Mouse (Mus musculus) E14TG2a.4 (cell line): ENCODE results near the gene Furin.

Source experiments
- H3K27me3 ChIP-seq: 2 replicates; pipeline ENCODE4 v1.6.1; 2014; ENCODE audit warnings: low read length, control low read depth; ENCODE audit not compliant: insufficient read depth
- H3K36me3 ChIP-seq: 2 replicates; pipeline ENCODE4 v1.6.1; 2014; ENCODE audit warnings: low read length, control low read depth; ENCODE audit not compliant: insufficient read depth
- H3K4me1 ChIP-seq: replicated peaks from 2 replicates; pipeline ENCODE4 v1.6.1; 2014; ENCODE audit warnings: low read depth, low read length, control low read depth
- H3K4me3 ChIP-seq: replicated peaks from 2 replicates; pipeline ENCODE4 v1.5.1; 2014; ENCODE audit warnings: mild to moderate bottlenecking, low read length
- H3K9me3 ChIP-seq: 2 replicates; pipeline ENCODE4 v1.6.1; 2014; ENCODE audit warnings: low read length, control low read depth
- CTCF ChIP-seq: conservative IDR thresholded peaks from 2 replicates; pipeline ENCODE4 v1.5.1; 2014; ENCODE audit warnings: low read length
- NANOG ChIP-seq: IDR thresholded peaks from 2 replicates; pipeline ENCODE4 v1.6.1; 2014; ENCODE audit warnings: borderline replicate concordance, low read length, mixed read lengths
- POU5F1 ChIP-seq: IDR thresholded peaks from 2 replicates; pipeline ENCODE4 v1.6.1; 2014; ENCODE audit warnings: low read length, borderline replicate concordance

The Furin gene

GRCm38 (mm10) chr7:80374733-80375132 is 30.5 kb downstream of the Furin start:
- H3K36me3 ChIP-seq = no peaks in the 10 kb centered on the region
- H3K4me3 ChIP-seq = no peak overlapping the region
- no peaks in the 10 kb centered on the region for H3K9me3 ChIP-seq
- H3K27me3 ChIP-seq = peaks cover 43% of the 10 kb centered on the region
- TF ChIP-seq NANOG (no peak), CTCF (no peak), POU5F1 (no peak)
- H3K4me1 ChIP-seq = peaks cover 31% of the 10 kb centered on the region

GRCm38 (mm10) chr7:80374280-80374679 is 31.0 kb downstream of the Furin start:
- TF ChIP-seq POU5F1 (no peak), CTCF (no peak), NANOG (no peak)
- Histone ChIP-seq H3K36me3 (no peaks in the 10 kb centered on the region), H3K4me3 (0 out of 2 replicates have a peak overlapping the region, but pooled peaks have one; percentile 14), H3K4me1 (peaks cover 31% of the 10 kb centered on the region), H3K27me3 (peaks cover 46% of the 10 kb centered on the region), H3K9me3 (no peaks in the 10 kb centered on the region)

GRCm38 (mm10) chr7:80373850-80374249 is 31.4 kb downstream of the Furin start:
- Histone ChIP-seq H3K36me3 (no peaks in the 10 kb centered on the region), H3K4me1 (peaks cover 33% of the 10 kb centered on the region), H3K9me3 (no peaks in the 10 kb centered on the region), H3K27me3 (peaks cover 50% of the 10 kb centered on the region), H3K4me3 (0 out of 2 replicates have a peak overlapping the region, but pooled peaks have one; percentile 14)
- TF ChIP-seq NANOG = no peak
- no peak for TF ChIP-seq POU5F1
- no peak for TF ChIP-seq CTCF

GRCm38 (mm10) chr7:80373352-80373751 is 31.9 kb downstream of the Furin start:
- Histone ChIP-seq H3K36me3 (no peaks in the 10 kb centered on the region), H3K4me3 (no peak overlapping the region), H3K9me3 (no peaks in the 10 kb centered on the region), H3K4me1 (peaks cover 36% of the 10 kb centered on the region), H3K27me3 (peaks cover 52% of the 10 kb centered on the region)
- TF ChIP-seq NANOG (no peak), CTCF (no peak), POU5F1 (no peak)

GRCm38 (mm10) chr7:80372667-80373066 is 32.6 kb downstream of the Furin start:
- Histone ChIP-seq H3K4me3 (no peak overlapping the region), H3K36me3 (peaks cover 4% of the 10 kb centered on the region; the same call in 1 of the 2 replicates), H3K9me3 (no peaks in the 10 kb centered on the region), H3K4me1 (peaks cover 40% of the 10 kb centered on the region), H3K27me3 (peaks cover 57% of the 10 kb centered on the region)
- TF ChIP-seq POU5F1 = no peak
- TF ChIP-seq CTCF = no peak
- TF ChIP-seq NANOG = no peak

- TF ChIP-seq CTCF = no peak
- TF ChIP-seq POU5F1 = no peak
- Histone ChIP-seq H3K27me3 (peaks cover 59% of the 10 kb centered on the region), H3K4me3 (no peak overlapping the region), H3K36me3 (peaks cover 9% of the 10 kb centered on the region), H3K9me3 (no peaks in the 10 kb centered on the region), H3K4me1 (peaks cover 41% of the 10 kb centered on the region)
Observed at GRCm38 (mm10) chr7:80372166-80372565, 33.1 kb downstream of the Furin start.

GRCm38 (mm10) chr7:80371041-80371751 is 34.0 kb downstream of the Furin start, which contains the start of gene Man2a2:
Gene Man2a2, minus strand, starts transcription at chr7:80371375.
- peaks cover 41% of the 10 kb centered on the region for H3K4me1 ChIP-seq
- no peaks in the 10 kb centered on the region for H3K9me3 ChIP-seq
- TF ChIP-seq CTCF (no peak), POU5F1 (no peak), NANOG (no peak)
- H3K27me3 ChIP-seq = peaks cover 56% of the 10 kb centered on the region
- peak within 1 kb of the TSS; percentile 86 for H3K4me3 ChIP-seq
- peaks cover 19% of the 10 kb centered on the region for H3K36me3 ChIP-seq

GRCm38 (mm10) chr7:80370649-80371040 is 34.6 kb downstream of the Furin start:
- Histone ChIP-seq H3K27me3 (peaks cover 56% of the 10 kb centered on the region), H3K36me3 (peaks cover 21% of the 10 kb centered on the region), H3K4me1 (peaks cover 41% of the 10 kb centered on the region), H3K9me3 (no peaks in the 10 kb centered on the region), H3K4me3 (peak overlapping the region; percentile 86)
- TF ChIP-seq POU5F1 (no peak), NANOG (no peak), CTCF (no peak)
